Mouse (Mus musculus): ENCODE results near the gene Wdhd1.

Gene Wdhd1

GRCm38 (mm10) chr14:47279058-47279457 lies 2.4 kb upstream of the Wdhd1 start:
- no peak for DNase-seq (ENCODE audit: low read depth)

- no peak for DNase-seq (ENCODE audit: low read depth)
Measured at GRCm38 (mm10) chr14:47276036-47276603, 537 bp downstream of the Wdhd1 start.

- no peak for DNase-seq (ENCODE audit: low read depth)
Measured at GRCm38 (mm10) chr14:47275417-47275816, 1.2 kb downstream of the Wdhd1 start.

- no peak for DNase-seq (ENCODE audit: low read depth)
Measured at GRCm38 (mm10) chr14:47273751-47274150, 2.9 kb downstream of the Wdhd1 start.

- DNase-seq (ENCODE audit: low read depth) = no peak
Measured at GRCm38 (mm10) chr14:47269706-47270105, 7.0 kb downstream of the Wdhd1 start.

GRCm38 (mm10) chr14:47269056-47269455 lies 7.6 kb downstream of the Wdhd1 start:
- no peak for DNase-seq (ENCODE audit: low read depth)

GRCm38 (mm10) chr14:47265829-47266228 lies 10.8 kb downstream of the Wdhd1 start:
- no peak for DNase-seq (ENCODE audit: low read depth)

- no peak for DNase-seq (ENCODE audit: low read depth)
Measured at GRCm38 (mm10) chr14:47264866-47265265, 11.8 kb downstream of the Wdhd1 start.

- peak; percentile 14 for DNase-seq (ENCODE audit: low read depth)
Measured at GRCm38 (mm10) chr14:47249839-47250238, 26.8 kb downstream of the Wdhd1 start.

GRCm38 (mm10) chr14:47242753-47243152 lies 33.9 kb downstream of the Wdhd1 start:
- peak; percentile 13 for DNase-seq (ENCODE audit: low read depth)

GRCm38 (mm10) chr14:47241046-47241445 lies 35.6 kb downstream of the Wdhd1 start:
- no peak for DNase-seq (ENCODE audit: low read depth)

- DNase-seq (ENCODE audit: low read depth) = no peak
Measured at GRCm38 (mm10) chr14:47240600-47240999, 36.1 kb downstream of the Wdhd1 start.

- no peak for DNase-seq (ENCODE audit: low read depth)
Measured at GRCm38 (mm10) chr14:47237286-47237685, 39.4 kb downstream of the Wdhd1 start.

GRCm38 (mm10) chr14:47236491-47236890 lies 40.2 kb downstream of the Wdhd1 start:
- no peak for DNase-seq (ENCODE audit: low read depth)

GRCm38 (mm10) chr14:47234526-47235250 lies 42.0 kb downstream of the Wdhd1 start:
- no peak for DNase-seq (ENCODE audit: low read depth)

- no peak for DNase-seq (ENCODE audit: low read depth)
Measured at GRCm38 (mm10) chr14:47234032-47234431, 42.6 kb downstream of the Wdhd1 start.

- DNase-seq (ENCODE audit: low read depth) = no peak
Measured at GRCm38 (mm10) chr14:47233602-47234001, 43.1 kb downstream of the Wdhd1 start.

- no peak for DNase-seq (ENCODE audit: low read depth)
Measured at GRCm38 (mm10) chr14:47229796-47230376, 46.8 kb downstream of the Wdhd1 start.

GRCm38 (mm10) chr14:47225931-47226330 lies 50.7 kb downstream of the Wdhd1 start:
- no peak for DNase-seq (ENCODE audit: low read depth)

GRCm38 (mm10) chr14:47224476-47225325 lies 52.0 kb downstream of the Wdhd1 start:
- no peak for DNase-seq (ENCODE audit: low read depth)

GRCm38 (mm10) chr14:47222631-47223450 lies 53.8 kb downstream of the Wdhd1 start:
- DNase-seq (ENCODE audit: low read depth) = no peak

GRCm38 (mm10) chr14:47221567-47221966 lies 55.1 kb downstream of the Wdhd1 start:
- no peak for DNase-seq (ENCODE audit: low read depth)

Data from fibroblast of lung, adult 2 months (primary cell).